ENCODE assay signal across 9 mouse cellular contexts in the genomic region with DNA sequence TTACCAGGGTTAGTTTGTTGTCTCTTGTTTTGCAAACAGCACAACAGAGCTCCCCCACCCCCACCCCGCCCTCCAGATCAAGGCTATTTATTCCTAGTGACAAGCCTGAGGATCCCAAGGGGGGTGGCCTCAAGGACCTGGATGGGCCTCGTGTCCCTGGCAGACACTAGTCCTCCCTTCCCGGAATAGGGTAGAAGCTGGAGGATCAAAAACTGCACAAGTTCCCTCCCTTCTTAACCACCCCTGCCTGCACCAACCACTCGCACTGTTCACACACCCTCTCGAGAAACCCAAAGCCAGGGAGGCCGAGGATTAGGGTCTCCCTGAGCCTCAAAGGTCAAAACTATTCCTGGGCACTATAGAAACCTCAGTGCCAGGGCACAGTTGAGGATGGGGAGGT. TPM values are rescaled to one million over a fixed set of nuclear protein-coding genes. Genes with fewer than 3 reads are reported as not detected.
DNase-seq lines count a peak whose midpoint lies in the region; ATAC-seq and TF ChIP-seq lines count a peak whose summit lies in the region.
"Had no signal": no experiment of that assay in that cellular context is flagged by ENCODE, and none has a peak within 500 bp of the region (broad histone marks: within the 10 kb centered on the region; RNA-seq: fewer than 3 reads in every experiment).

No protein-coding gene starts in this region.

- H3K9ac ChIP-seq in embryonic facial prominence, embryonic 15.5 days = no peak overlapping the region
- 0 out of 2 replicates have a peak overlapping the region, but pooled peaks have one; percentile 6 for H3K9ac ChIP-seq in hindbrain, embryonic 16.5 days (ENCODE audit: low read depth, low read length)
- no peak overlapping the region for H3K9ac ChIP-seq in midbrain, postnatal 0 days (replicated peaks; ENCODE audit: low read length, poor library complexity, severe bottlenecking)

- intact Hi-C loops in left cerebral cortex, postnatal 10 days (cut with DNase I) = no loop called here

- WGBS in embryonic facial prominence, embryonic 15.5 days = 12% methylated on average over 6 of the region's 6 CpGs
- WGBS in hindbrain, embryonic 16.5 days = 20% methylated on average over 6 of the region's 6 CpGs
- 10% methylated on average over 6 of the region's 6 CpGs for WGBS in midbrain, postnatal 0 days

- no peak for ATAC-seq in embryonic facial prominence, embryonic 15.5 days (ENCODE audit: insufficient number of reproducible peaks, low FRiP score, low TSS enrichment, low read depth)
- ATAC-seq in hindbrain, embryonic 16.5 days = no peak
- ATAC-seq in midbrain, postnatal 0 days (ENCODE audit: low FRiP score) = no peak

- H3K4me3 ChIP-seq in embryonic facial prominence, embryonic 15.5 days (replicated peaks) = peak overlapping the region; percentile 87
- H3K4me3 ChIP-seq in hindbrain, embryonic 16.5 days (ENCODE audit: low read length) = no peak overlapping the region; the same call in 1 of the 2 replicates
- H3K4me3 ChIP-seq in midbrain, postnatal 0 days (ENCODE audit: low read depth, low read length) = peak overlapping the region; percentile 61; the same call in 1 of the 2 replicates

- DNase-seq in kidney, postnatal 10 days = peak; percentile 11
- no peak for DNase-seq in kidney, postnatal 4 days
- no peak for DNase-seq in midbrain, postnatal 0 days (ENCODE audit: low spot score)
- DNase-seq in left cerebral cortex, postnatal 10 days (ENCODE audit: extremely low spot score in 1 of 2, low spot score in 2 of 2) = no peak
- DNase-seq in layer of hippocampus, postnatal 36 days = no peak
- DNase-seq in adrenal gland, postnatal 10 days = no peak
- DNase-seq: right cerebral cortex, postnatal 4 days had no signal

- H3K27me3 ChIP-seq in embryonic facial prominence, embryonic 15.5 days = no peaks in the 10 kb centered on the region
- H3K27me3 ChIP-seq in hindbrain, embryonic 16.5 days (replicated peaks; ENCODE audit: control insufficient read depth, insufficient read depth, low read length) = 0 out of 2 replicates have a peak, but pooled peaks cover 5% of the 10 kb centered on the region
- H3K27me3 ChIP-seq in midbrain, postnatal 0 days (ENCODE audit: insufficient read depth, low read length) = peaks cover 4% of the 10 kb centered on the region; the same call in 1 of the 2 replicates

- H3K36me3 ChIP-seq in embryonic facial prominence, embryonic 15.5 days = no peaks in the 10 kb centered on the region
- H3K36me3 ChIP-seq in hindbrain, embryonic 16.5 days (ENCODE audit: control insufficient read depth, insufficient read depth, low read length) = no peaks in the 10 kb centered on the region
- no peaks in the 10 kb centered on the region for H3K36me3 ChIP-seq in midbrain, postnatal 0 days (ENCODE audit: insufficient read depth, low read length)

- H3K4me2 ChIP-seq in embryonic facial prominence, embryonic 15.5 days (replicated peaks) = peak overlapping the region; percentile 81
- H3K4me2 ChIP-seq in hindbrain, embryonic 16.5 days (ENCODE audit: low read length) = peak overlapping the region; percentile 99
- H3K4me2 ChIP-seq in midbrain, postnatal 0 days (ENCODE audit: low read depth, low read length, poor library complexity, severe bottlenecking) = peak overlapping the region; percentile 100; the same call in 1 of the 2 replicates

- peaks cover 49% of the 10 kb centered on the region for H3K4me1 ChIP-seq in embryonic facial prominence, embryonic 15.5 days
- peaks cover 19% of the 10 kb centered on the region for H3K4me1 ChIP-seq in hindbrain, embryonic 16.5 days (ENCODE audit: control insufficient read depth, insufficient read depth, low read depth, low read length)
- peaks cover 4% of the 10 kb centered on the region; the same call in 1 of the 2 replicates for H3K4me1 ChIP-seq in midbrain, postnatal 0 days (ENCODE audit: insufficient read depth, low read length)

- H3K9me3 ChIP-seq in embryonic facial prominence, embryonic 15.5 days (replicated peaks) = no peaks in the 10 kb centered on the region
- H3K9me3 ChIP-seq in hindbrain, embryonic 16.5 days (ENCODE audit: control insufficient read depth, low read length) = no peaks in the 10 kb centered on the region
- no peaks in the 10 kb centered on the region for H3K9me3 ChIP-seq in midbrain, postnatal 0 days (ENCODE audit: low read length)

- TF ChIP-seq CTCF in midbrain, postnatal 0 days (IDR thresholded peaks at IDR 0.05) = no peak

- peak overlapping the region; percentile 97 for H3K27ac ChIP-seq in embryonic facial prominence, embryonic 15.5 days (replicated peaks)
- no peak overlapping the region for H3K27ac ChIP-seq in hindbrain, embryonic 16.5 days (ENCODE audit: low read depth, low read length)
- no peak overlapping the region for H3K27ac ChIP-seq in midbrain, postnatal 0 days (ENCODE audit: low read depth, low read length)

RNA-seq across cellular contexts. Expression of a gene that starts 0.7 kb away (rescaled TPM):
- polyA plus RNA-seq in embryonic facial prominence, embryonic 15.5 days (2015; fragmentation: Nextera tagmentation; extraction: Ambion mirVana) = 17.3 and 17.8 TPM in 2 replicates
- 1.5 and 2.1 TPM in 2 replicates for polyA plus RNA-seq in hindbrain, embryonic 16.5 days (2015; fragmentation: Nextera tagmentation; extraction: Ambion mirVana)
- total RNA-seq in midbrain, postnatal 0 days (2014; rRNA removed) = 5.0 and 6.9 TPM in 2 replicates
- polyA plus RNA-seq in midbrain, postnatal 0 days (2015; fragmentation: Nextera tagmentation; extraction: Ambion mirVana) = 1.7 and 2.0 TPM in 2 replicates
- 1 to 10 TPM; 3.8 to 4.5 TPM for total RNA-seq in left cerebral cortex, postnatal 10 days (2021)
- total RNA-seq in layer of hippocampus, postnatal 36 days (2021) = 1 to 10 TPM; 1.7 to 2.4 TPM
- total RNA-seq in adrenal gland, postnatal 10 days (2021) = 10 to 100 TPM in 1 of 2 experiments, 1 to 10 TPM in 1; 9.5 to 15.8 TPM

RNA-seq across cellular contexts. Expression of a gene that starts 6.4 kb away (rescaled TPM):
- polyA plus RNA-seq in embryonic facial prominence, embryonic 15.5 days (2015; fragmentation: Nextera tagmentation; extraction: Ambion mirVana) = 68.9 and 71.3 TPM in 2 replicates
- polyA plus RNA-seq in hindbrain, embryonic 16.5 days (2015; fragmentation: Nextera tagmentation; extraction: Ambion mirVana) = 37.9 TPM in 2 replicates
- 10.3 and 10.9 TPM in 2 replicates for total RNA-seq in midbrain, postnatal 0 days (2014; rRNA removed)
- polyA plus RNA-seq in midbrain, postnatal 0 days (2015; fragmentation: Nextera tagmentation; extraction: Ambion mirVana) = 30.7 and 31.7 TPM in 2 replicates
- total RNA-seq in left cerebral cortex, postnatal 10 days (2021) = 10 to 100 TPM; 15.2 to 15.8 TPM
- 10 to 100 TPM; 15.9 to 16.9 TPM for total RNA-seq in layer of hippocampus, postnatal 36 days (2021)
- 10 to 100 TPM; 29.4 to 29.9 TPM for total RNA-seq in adrenal gland, postnatal 10 days (2021)

RNA-seq across cellular contexts. Expression of a gene that starts 14.8 kb away (rescaled TPM):
- 138 and 141 TPM in 2 replicates for polyA plus RNA-seq in embryonic facial prominence, embryonic 15.5 days (2015; fragmentation: Nextera tagmentation; extraction: Ambion mirVana)
- polyA plus RNA-seq in hindbrain, embryonic 16.5 days (2015; fragmentation: Nextera tagmentation; extraction: Ambion mirVana) = 86.1 and 93.2 TPM in 2 replicates
- total RNA-seq in midbrain, postnatal 0 days (2014; rRNA removed) = 32.8 and 34.3 TPM in 2 replicates
- polyA plus RNA-seq in midbrain, postnatal 0 days (2015; fragmentation: Nextera tagmentation; extraction: Ambion mirVana) = 73.8 and 75.9 TPM in 2 replicates
- total RNA-seq in left cerebral cortex, postnatal 10 days (2021) = 10 to 100 TPM; 36.3 to 36.6 TPM
- total RNA-seq in layer of hippocampus, postnatal 36 days (2021) = 10 to 100 TPM; 34.9 to 35.4 TPM
- 10 to 100 TPM; 39.2 to 40.3 TPM for total RNA-seq in adrenal gland, postnatal 10 days (2021)

RNA-seq across cellular contexts. Expression of a gene that starts 41.9 kb away (rescaled TPM):
- 29.2 and 30.9 TPM in 2 replicates for polyA plus RNA-seq in embryonic facial prominence, embryonic 15.5 days (2015; fragmentation: Nextera tagmentation; extraction: Ambion mirVana)
- 18.4 and 23.7 TPM in 2 replicates for polyA plus RNA-seq in hindbrain, embryonic 16.5 days (2015; fragmentation: Nextera tagmentation; extraction: Ambion mirVana)
- total RNA-seq in midbrain, postnatal 0 days (2014; rRNA removed) = 19.0 and 20.5 TPM in 2 replicates
- polyA plus RNA-seq in midbrain, postnatal 0 days (2015; fragmentation: Nextera tagmentation; extraction: Ambion mirVana) = 14.3 and 16.0 TPM in 2 replicates
- 10 to 100 TPM; 34.8 to 38.5 TPM for total RNA-seq in left cerebral cortex, postnatal 10 days (2021)
- total RNA-seq in layer of hippocampus, postnatal 36 days (2021) = 10 to 100 TPM; 40.9 to 51.4 TPM
- 10 to 100 TPM; 20.4 to 25.4 TPM for total RNA-seq in adrenal gland, postnatal 10 days (2021)

RNA-seq across cellular contexts. Expression of a gene that starts 43.2 kb away (rescaled TPM):
- 4.4 and 4.9 TPM in 2 replicates for polyA plus RNA-seq in embryonic facial prominence, embryonic 15.5 days (2015; fragmentation: Nextera tagmentation; extraction: Ambion mirVana)
- polyA plus RNA-seq in hindbrain, embryonic 16.5 days (2015; fragmentation: Nextera tagmentation; extraction: Ambion mirVana) = 3.0 and 6.7 TPM in 2 replicates
- 17.7 and 19.8 TPM in 2 replicates for total RNA-seq in midbrain, postnatal 0 days (2014; rRNA removed)
- 11.4 and 11.5 TPM in 2 replicates for polyA plus RNA-seq in midbrain, postnatal 0 days (2015; fragmentation: Nextera tagmentation; extraction: Ambion mirVana)
- total RNA-seq in left cerebral cortex, postnatal 10 days (2021) = 10 to 100 TPM; 31.3 to 33.5 TPM
- 10 to 100 TPM; 42.7 to 44.9 TPM for total RNA-seq in layer of hippocampus, postnatal 36 days (2021)
- under 1 TPM; 0.24 to 0.27 TPM for total RNA-seq in adrenal gland, postnatal 10 days (2021)
